Mouse (Mus musculus) forebrain, embryonic 15.5 days (tissue): ENCODE data around the gene Cd93. TPM values are rescaled to one million over a fixed set of nuclear protein-coding genes. Genes with fewer than 3 reads are reported as not detected.
A peak's percentile ranks its signal among the peaks of the same experiment; 100 is the strongest.

Experiments
- ATAC-seq: fragments of 200-750 bp; cut with Nextera tagmentation; replicated peaks from 2 replicates; pipeline ENCODE4 v1.8.0; 2017; ENCODE audit warnings: mild to moderate bottlenecking, moderate TSS enrichment, moderate library complexity
- H3K27ac ChIP-seq: fragments of 300-500 bp; sonication (generic); replicated peaks from 2 replicates; pipeline ENCODE4 v1.5.1; 2015; ENCODE audit warnings: mild to moderate bottlenecking, inconsistent platforms
- H3K27me3 ChIP-seq: fragments of 300-500 bp; sonication (generic); 2 replicates; pipeline ENCODE4 v1.6.1; 2015; ENCODE audit warnings: inconsistent platforms
- H3K36me3 ChIP-seq: fragments of 300-500 bp; sonication (generic); 2 replicates; pipeline ENCODE4 v1.6.1; 2015; ENCODE audit warnings: mild to moderate bottlenecking, inconsistent platforms
- H3K4me1 ChIP-seq: fragments of 300-500 bp; sonication (generic); 2 replicates; pipeline ENCODE4 v1.6.1; 2015; ENCODE audit warnings: inconsistent platforms
- H3K4me2 ChIP-seq: fragments of 300-500 bp; sonication (generic); replicated peaks from 2 replicates; pipeline ENCODE4 v1.6.1; 2015; ENCODE audit warnings: mild to moderate bottlenecking, inconsistent platforms
- H3K4me3 ChIP-seq: fragments of 300-500 bp; sonication (generic); 2 replicates; pipeline ENCODE4 v1.5.1; 2015; ENCODE audit warnings: mild to moderate bottlenecking, inconsistent platforms
- H3K9ac ChIP-seq: fragments of 300-500 bp; sonication (generic); replicated peaks from 2 replicates; pipeline ENCODE4 v1.6.1; 2015; ENCODE audit warnings: mild to moderate bottlenecking, inconsistent platforms
- H3K9me3 ChIP-seq: fragments of 300-500 bp; sonication (generic); 2 replicates; pipeline ENCODE4 v1.6.1; 2016; ENCODE audit warnings: inconsistent platforms
- WGBS: fragments of 180-500 bp; shearing (Covaris S2); methylation state at CpG from one replicate; pipeline ENCODE4 v1.1.7; 2015; ENCODE audit warnings: mixed read lengths; 5-methylcytosine and 5-hydroxymethylcytosine counted together
- polyA plus RNA-seq: library from polyadenylated mRNA; unstranded; fragments of >200 nt; fragmentation: Nextera tagmentation; extraction: Ambion mirVana; gene quantifications from 2 replicates; pipeline ENCODE4 v1.2.1, GENCODE M21; 2015

Cd93 gene
- 6.2 and 6.5 TPM in 2 replicates for polyA plus RNA-seq

GRCm38 (mm10) chr2:148443249-148443958 lies at the start of gene Cd93:
TSS of gene Cd93 (minus strand) at chr2:148443563.
- Histone ChIP-seq H3K9me3 (no peaks in the 10 kb centered on the region), H3K4me2 (no peak within 1 kb of the TSS), H3K9ac (no peak within 1 kb of the TSS), H3K27ac (0 out of 2 replicates have a peak within 1 kb of the TSS, but pooled peaks have one; percentile 21), H3K27me3 (no peaks in the 10 kb centered on the region), H3K4me3 (no peak within 1 kb of the TSS), H3K4me1 (no peaks in the 10 kb centered on the region), H3K36me3 (no peaks in the 10 kb centered on the region)
- ATAC-seq, result no peak; the same call in 1 of the 2 replicates
- 69% methylated on average over 13 of the region's 13 CpGs for WGBS

GRCm38 (mm10) chr2:148492108-148492507 lies 48.7 kb upstream of the Cd93 start:
- Histone ChIP-seq H3K27me3 (no peaks in the 10 kb centered on the region), H3K27ac (no peak overlapping the region), H3K4me3 (no peak overlapping the region), H3K4me2 (no peak overlapping the region), H3K9me3 (no peaks in the 10 kb centered on the region), H3K36me3 (no peaks in the 10 kb centered on the region), H3K4me1 (no peaks in the 10 kb centered on the region), H3K9ac (no peak overlapping the region)
- 90% methylated on average over 4 of the region's 4 CpGs for WGBS
- no peak for ATAC-seq

- H3K4me1 ChIP-seq, result no peaks in the 10 kb centered on the region
- no peak overlapping the region for H3K4me2 ChIP-seq
- no peak overlapping the region for H3K9ac ChIP-seq
- no peaks in the 10 kb centered on the region for H3K36me3 ChIP-seq
- no peak overlapping the region for H3K4me3 ChIP-seq
- ATAC-seq, result no peak
- H3K27me3 ChIP-seq, result no peaks in the 10 kb centered on the region
- no peak overlapping the region for H3K27ac ChIP-seq
- 78% methylated on average over 6 of the region's 6 CpGs for WGBS
- H3K9me3 ChIP-seq, result no peaks in the 10 kb centered on the region
These were observed 46.8 kb upstream of the Cd93 start for GRCm38 (mm10) chr2:148490150-148490549.

DNA sequence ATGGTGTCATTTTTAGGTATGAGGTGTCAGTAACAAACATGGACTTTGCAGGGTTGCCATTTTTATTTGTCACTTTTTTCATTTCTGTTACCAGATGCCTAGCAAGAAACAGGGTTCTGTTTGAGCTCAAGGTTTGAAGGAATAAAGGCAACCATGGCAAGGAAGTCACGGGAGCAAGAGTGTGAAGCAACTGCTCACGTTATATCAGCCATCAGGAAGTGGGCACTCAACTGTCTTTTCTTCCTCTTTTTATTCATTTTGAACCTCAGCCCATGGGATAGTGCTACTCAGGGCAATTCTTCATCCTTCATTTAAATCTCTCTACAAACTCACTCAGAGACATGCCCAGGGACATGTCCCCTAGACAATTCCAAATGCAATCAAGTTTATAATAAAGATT lies 45.5 kb upstream of the Cd93 start:
- Histone ChIP-seq H3K4me1 (no peaks in the 10 kb centered on the region), H3K27me3 (no peaks in the 10 kb centered on the region), H3K36me3 (no peaks in the 10 kb centered on the region), H3K4me2 (no peak overlapping the region), H3K9me3 (no peaks in the 10 kb centered on the region), H3K4me3 (no peak overlapping the region), H3K9ac (no peak overlapping the region), H3K27ac (no peak overlapping the region)
- no peak for ATAC-seq
- 86% methylated on average over 2 of the region's 2 CpGs for WGBS

GRCm38 (mm10) chr2:148485576-148485975 lies 42.2 kb upstream of the Cd93 start:
- Histone ChIP-seq H3K4me2 (no peak overlapping the region), H3K4me3 (no peak overlapping the region), H3K27me3 (no peaks in the 10 kb centered on the region), H3K27ac (no peak overlapping the region), H3K4me1 (no peaks in the 10 kb centered on the region), H3K9ac (no peak overlapping the region), H3K36me3 (no peaks in the 10 kb centered on the region), H3K9me3 (no peaks in the 10 kb centered on the region)
- ATAC-seq, result no peak
- WGBS, result 87% methylated on average over 4 of the region's 4 CpGs

GRCm38 (mm10) chr2:148480376-148480775 lies 37.0 kb upstream of the Cd93 start:
- Histone ChIP-seq H3K4me2 (no peak overlapping the region), H3K36me3 (no peaks in the 10 kb centered on the region), H3K9me3 (no peaks in the 10 kb centered on the region), H3K27me3 (no peaks in the 10 kb centered on the region), H3K27ac (no peak overlapping the region), H3K9ac (no peak overlapping the region), H3K4me3 (no peak overlapping the region), H3K4me1 (no peaks in the 10 kb centered on the region)
- no peak for ATAC-seq
- 89% methylated on average over 8 of the region's 8 CpGs for WGBS

GRCm38 (mm10) chr2:148478141-148478701 lies 34.9 kb upstream of the Cd93 start:
- Histone ChIP-seq H3K4me3 (no peak overlapping the region), H3K27ac (no peak overlapping the region), H3K4me1 (no peaks in the 10 kb centered on the region), H3K36me3 (no peaks in the 10 kb centered on the region), H3K9me3 (no peaks in the 10 kb centered on the region), H3K4me2 (no peak overlapping the region), H3K9ac (no peak overlapping the region), H3K27me3 (no peaks in the 10 kb centered on the region)
- no peak; the same call in 1 of the 2 replicates for ATAC-seq
- WGBS, result 26% methylated on average over 3 of the region's 3 CpGs

DNA sequence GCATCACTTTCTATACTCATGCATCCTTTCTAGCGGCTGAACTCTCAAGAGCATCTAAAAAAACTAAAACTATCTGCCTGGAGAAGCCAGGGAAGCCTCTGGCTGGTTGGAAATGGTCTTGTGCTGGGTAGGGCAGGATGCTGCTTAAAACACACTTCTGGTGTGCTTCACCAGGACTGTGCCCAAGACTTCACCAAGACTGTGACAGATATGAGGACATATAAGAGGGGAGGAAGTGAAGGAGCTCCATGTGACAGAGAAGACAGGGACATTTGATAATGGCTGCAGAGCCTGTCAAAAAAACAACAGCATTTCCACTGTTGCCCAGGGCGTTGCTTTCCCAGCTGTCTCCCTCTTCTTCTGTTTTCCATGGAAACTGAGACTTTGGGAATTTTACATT lies 34.0 kb upstream of the Cd93 start:
- Histone ChIP-seq H3K4me2 (no peak overlapping the region), H3K9me3 (no peaks in the 10 kb centered on the region), H3K9ac (no peak overlapping the region), H3K36me3 (no peaks in the 10 kb centered on the region), H3K27me3 (no peaks in the 10 kb centered on the region), H3K27ac (no peak overlapping the region), H3K4me1 (no peaks in the 10 kb centered on the region), H3K4me3 (no peak overlapping the region)
- WGBS, result 76% methylated on average over 2 of the region's 2 CpGs
- ATAC-seq, result no peak

DNA sequence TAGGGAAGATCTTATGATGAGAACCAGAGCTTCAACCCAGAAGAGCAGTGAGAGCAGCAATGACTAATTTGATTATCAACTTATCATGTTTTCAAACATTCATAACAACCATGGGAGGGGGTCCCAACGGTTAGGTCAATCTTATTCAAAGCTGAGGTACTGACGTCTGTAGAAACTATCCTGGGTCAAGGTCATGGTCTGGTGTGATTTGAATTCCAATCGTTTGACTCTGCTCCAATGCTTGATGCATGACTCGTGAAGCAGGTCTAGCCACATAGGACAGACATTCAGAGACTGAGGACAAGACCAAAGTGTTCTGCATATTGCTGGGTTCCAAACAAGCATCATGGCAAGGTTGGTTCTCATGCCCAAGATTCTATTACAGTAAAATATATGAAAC lies 33.2 kb upstream of the Cd93 start:
- Histone ChIP-seq H3K36me3 (no peaks in the 10 kb centered on the region), H3K4me3 (no peak overlapping the region), H3K9ac (no peak overlapping the region), H3K9me3 (no peaks in the 10 kb centered on the region), H3K4me1 (no peaks in the 10 kb centered on the region), H3K4me2 (no peak overlapping the region), H3K27ac (no peak overlapping the region), H3K27me3 (no peaks in the 10 kb centered on the region)
- ATAC-seq, result no peak
- WGBS, result 86% methylated on average over 4 of the region's 4 CpGs

- no peak overlapping the region for H3K9ac ChIP-seq
- no peak overlapping the region for H3K4me3 ChIP-seq
- no peak overlapping the region for H3K27ac ChIP-seq
- H3K27me3 ChIP-seq, result no peaks in the 10 kb centered on the region
- H3K36me3 ChIP-seq, result no peaks in the 10 kb centered on the region
- no peaks in the 10 kb centered on the region for H3K9me3 ChIP-seq
- WGBS, result 95% methylated on average over 5 of the region's 5 CpGs
- no peaks in the 10 kb centered on the region for H3K4me1 ChIP-seq
- ATAC-seq, result no peak
- no peak overlapping the region for H3K4me2 ChIP-seq
These were observed 32.6 kb upstream of the Cd93 start for GRCm38 (mm10) chr2:148475879-148476495.

DNA sequence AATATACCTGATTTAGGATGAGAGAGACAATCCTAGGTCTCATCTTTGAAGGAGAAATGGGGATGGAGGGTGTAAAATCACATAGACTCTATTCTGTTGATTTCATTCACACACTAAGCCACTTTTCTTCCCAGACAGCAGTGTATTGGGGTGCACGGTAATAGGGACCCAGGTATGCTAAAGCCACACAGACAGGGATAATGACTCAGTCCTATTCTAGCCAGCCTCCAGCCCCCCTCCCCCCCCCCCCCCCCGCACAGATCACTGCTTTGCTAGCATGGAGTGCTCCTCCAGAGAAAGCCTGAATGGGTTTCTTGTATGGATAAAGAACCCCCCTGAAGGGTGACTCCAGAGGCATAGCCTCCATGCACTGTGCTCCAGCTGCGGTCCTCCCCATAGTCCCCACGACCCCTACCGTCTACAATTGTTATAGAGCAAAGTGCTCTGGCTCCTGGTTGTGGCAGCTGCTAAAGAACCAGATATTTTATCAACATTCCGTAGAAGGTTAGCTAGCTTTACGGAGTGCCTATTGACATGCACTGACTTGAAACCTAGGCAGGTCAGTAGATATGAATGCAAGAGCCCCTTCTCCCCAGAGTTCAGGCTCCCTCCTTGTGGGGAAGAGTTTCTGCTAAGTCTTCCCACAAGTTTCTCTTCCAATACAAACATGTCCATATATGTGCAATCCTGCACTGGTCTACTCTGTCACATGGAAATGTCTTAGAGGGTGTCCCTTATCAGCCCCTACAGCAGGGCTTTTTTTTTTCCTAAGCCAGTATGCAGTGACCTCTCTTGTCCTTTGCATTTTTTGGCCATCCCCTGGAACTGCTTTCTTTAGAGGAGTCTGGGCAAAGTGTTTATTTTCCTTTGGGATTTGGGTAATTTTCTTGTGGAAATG lies 26.2 kb upstream of the Cd93 start:
- Histone ChIP-seq H3K27me3 (no peaks in the 10 kb centered on the region), H3K4me1 (no peaks in the 10 kb centered on the region), H3K9ac (no peak overlapping the region), H3K4me2 (no peak overlapping the region), H3K36me3 (no peaks in the 10 kb centered on the region), H3K27ac (no peak overlapping the region), H3K9me3 (no peaks in the 10 kb centered on the region), H3K4me3 (no peak overlapping the region)
- 41% methylated on average over 6 of the region's 7 CpGs for WGBS
- ATAC-seq, result no peak

DNA sequence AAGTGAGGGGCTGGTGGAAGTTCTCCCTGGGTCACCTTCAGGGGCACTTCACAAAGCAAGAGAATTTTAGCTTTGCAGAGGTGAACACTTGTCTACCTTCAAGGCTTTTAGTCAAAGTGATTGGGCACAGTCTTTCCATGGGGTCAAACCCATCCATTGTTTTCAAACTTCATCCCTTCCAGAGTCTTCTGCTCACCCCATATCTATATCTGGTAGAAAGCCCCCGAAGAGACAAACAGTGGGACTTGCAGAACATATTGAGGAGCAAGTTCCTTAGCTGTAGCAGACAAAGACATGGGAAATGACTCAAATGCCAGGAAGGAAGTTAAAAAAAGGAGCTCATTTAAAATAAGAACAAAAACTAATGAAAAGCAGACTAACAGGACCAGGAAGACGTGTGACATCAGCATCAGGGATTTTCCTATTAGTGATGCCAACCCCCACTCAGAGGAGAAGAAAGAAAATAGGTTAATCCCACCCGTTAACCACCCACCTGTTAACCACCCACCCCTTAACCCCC lies 24.6 kb upstream of the Cd93 start:
- H3K4me1 ChIP-seq, result no peaks in the 10 kb centered on the region
- ATAC-seq, result no peak
- H3K4me3 ChIP-seq, result no peak overlapping the region
- no peaks in the 10 kb centered on the region for H3K36me3 ChIP-seq
- 68% methylated on average over 3 of the region's 3 CpGs for WGBS
- no peak overlapping the region for H3K9ac ChIP-seq
- H3K4me2 ChIP-seq, result no peak overlapping the region
- no peaks in the 10 kb centered on the region for H3K27me3 ChIP-seq
- H3K9me3 ChIP-seq, result no peaks in the 10 kb centered on the region
- H3K27ac ChIP-seq, result no peak overlapping the region
